Mouse (Mus musculus) testis, adult 2 months (tissue): ENCODE data around the gene Fosl1. TPM values are rescaled to one million over a fixed set of nuclear protein-coding genes. Genes with fewer than 3 reads are reported as not detected.

Experiments
- H3K27ac ChIP-seq: fragments of 200-500 bp; 2 replicates; pipeline ENCODE4 v1.5.1; 2012; ENCODE audit warnings: low read depth, low read length; ENCODE audit not compliant: control insufficient read depth, insufficient read depth
- H3K27me3 ChIP-seq: fragments of 200-500 bp; 2 replicates; pipeline ENCODE4 v1.6.1; 2012; ENCODE audit warnings: mild to moderate bottlenecking, low read length, moderate library complexity; ENCODE audit not compliant: control insufficient read depth, insufficient read depth
- H3K36me3 ChIP-seq: fragments of 200-500 bp; 2 replicates; pipeline ENCODE4 v1.6.1; 2012; ENCODE audit warnings: mild to moderate bottlenecking, low read length; ENCODE audit not compliant: control insufficient read depth, insufficient read depth
- H3K4me1 ChIP-seq: fragments of 200-500 bp; 2 replicates; pipeline ENCODE4 v1.6.1; 2012; ENCODE audit warnings: low read length; ENCODE audit not compliant: control insufficient read depth, insufficient read depth
- H3K4me3 ChIP-seq: fragments of 200-500 bp; 2 replicates; pipeline ENCODE4 v1.5.1; 2012; ENCODE audit warnings: low read depth, mild to moderate bottlenecking, low read length, moderate library complexity, mixed read lengths; ENCODE audit not compliant: control insufficient read depth
- CTCF ChIP-seq: fragments of 200-500 bp; IDR thresholded peaks from 2 replicates; pipeline ENCODE4 v1.5.1; 2012; ENCODE audit warnings: low read depth, mild to moderate bottlenecking, inconsistent platforms, low read length, moderate library complexity; ENCODE audit not compliant: control insufficient read depth, insufficient read depth, insufficient replicate concordance
- POLR2A ChIP-seq: fragments of 200-500 bp; IDR thresholded peaks from 2 replicates; pipeline ENCODE4 v1.6.1; 2012; ENCODE audit warnings: low read depth, mild to moderate bottlenecking, inconsistent platforms, low read length, moderate library complexity; ENCODE audit not compliant: control insufficient read depth
- polyA plus RNA-seq: library from polyadenylated mRNA; depleted of rRNA; stranded (reverse); fragments of >200 nt; gene quantifications from 2 replicates; pipeline ENCODE4 v1.2.3, GENCODE M21; 2012

Fosl1 gene
- polyA plus RNA-seq, 1 experiment = 3.2 TPM

GRCm38 (mm10) chr19:5425906-5426565, 21.3 kb upstream of the Fosl1 start:
- H3K27me3 ChIP-seq = no peaks in the 10 kb centered on the region
- peaks cover 24% of the 10 kb centered on the region for H3K4me1 ChIP-seq
- peaks cover 2% of the 10 kb centered on the region for H3K36me3 ChIP-seq
- H3K27ac ChIP-seq = peak overlapping the region; percentile 88
- peak overlapping the region; percentile 99 for H3K4me3 ChIP-seq
- TF ChIP-seq CTCF (no peak), POLR2A (no peak)

- Histone ChIP-seq H3K36me3 (peaks cover 2% of the 10 kb centered on the region), H3K4me3 (no peak overlapping the region)
- no peak for TF ChIP-seq POLR2A
- no peak for TF ChIP-seq CTCF
Observed at GRCm38 (mm10) chr19:5426640-5427290, 20.6 kb upstream of the Fosl1 start.

GRCm38 (mm10) chr19:5428083-5428482, 19.3 kb upstream of the Fosl1 start:
- TF ChIP-seq POLR2A (no peak), CTCF (no peak)
- Histone ChIP-seq H3K4me3 (no peak overlapping the region), H3K4me1 (peaks cover 21% of the 10 kb centered on the region), H3K27me3 (no peaks in the 10 kb centered on the region), H3K36me3 (no peaks in the 10 kb centered on the region; the same call in 1 of the 2 replicates), H3K27ac (no peak overlapping the region)

More at GRCm38 (mm10) chr19:5426640-5427290, 20.6 kb upstream of the Fosl1 start:
- H3K4me1 ChIP-seq = peaks cover 24% of the 10 kb centered on the region
- no peaks in the 10 kb centered on the region for H3K27me3 ChIP-seq
- no peak overlapping the region for H3K27ac ChIP-seq

- Histone ChIP-seq H3K27me3 (no peaks in the 10 kb centered on the region), H3K4me3 (no peak overlapping the region), H3K4me1 (peaks cover 17% of the 10 kb centered on the region), H3K36me3 (no peaks in the 10 kb centered on the region; the same call in 1 of the 2 replicates), H3K27ac (no peak overlapping the region)
- TF ChIP-seq POLR2A = no peak
- TF ChIP-seq CTCF = no peak
Observed at GRCm38 (mm10) chr19:5429219-5429618, 18.1 kb upstream of the Fosl1 start.

- TF ChIP-seq POLR2A = no peak
- no peak for TF ChIP-seq CTCF
- Histone ChIP-seq H3K4me3 (no peak overlapping the region), H3K4me1 (peaks cover 17% of the 10 kb centered on the region), H3K27ac (no peak overlapping the region), H3K36me3 (no peaks in the 10 kb centered on the region; the same call in 1 of the 2 replicates), H3K27me3 (no peaks in the 10 kb centered on the region)
Observed at GRCm38 (mm10) chr19:5429806-5430205, 17.5 kb upstream of the Fosl1 start.

- Histone ChIP-seq H3K27me3 (no peaks in the 10 kb centered on the region), H3K36me3 (no peaks in the 10 kb centered on the region; the same call in 1 of the 2 replicates), H3K27ac (no peak overlapping the region), H3K4me1 (peaks cover 17% of the 10 kb centered on the region), H3K4me3 (no peak overlapping the region)
- TF ChIP-seq POLR2A (no peak), CTCF (no peak)
Observed at GRCm38 (mm10) chr19:5430408-5430807, 16.9 kb upstream of the Fosl1 start.

- H3K4me1 ChIP-seq = peaks cover 6% of the 10 kb centered on the region
- no peak overlapping the region for H3K27ac ChIP-seq
- no peaks in the 10 kb centered on the region for H3K27me3 ChIP-seq
- TF ChIP-seq POLR2A (no peak), CTCF (no peak)
- no peak overlapping the region for H3K4me3 ChIP-seq
- H3K36me3 ChIP-seq = no peaks in the 10 kb centered on the region
Observed at GRCm38 (mm10) chr19:5431911-5432464, 15.4 kb upstream of the Fosl1 start.
